Mouse (Mus musculus): Measurements from ENCODE around the gene Cask. TPM values are rescaled to one million over a fixed set of nuclear protein-coding genes. Genes with fewer than 3 reads are reported as not detected.

Cask gene
- polyA plus RNA-seq, 2 experiments = 1.5 to 1.6 TPM

DNA sequence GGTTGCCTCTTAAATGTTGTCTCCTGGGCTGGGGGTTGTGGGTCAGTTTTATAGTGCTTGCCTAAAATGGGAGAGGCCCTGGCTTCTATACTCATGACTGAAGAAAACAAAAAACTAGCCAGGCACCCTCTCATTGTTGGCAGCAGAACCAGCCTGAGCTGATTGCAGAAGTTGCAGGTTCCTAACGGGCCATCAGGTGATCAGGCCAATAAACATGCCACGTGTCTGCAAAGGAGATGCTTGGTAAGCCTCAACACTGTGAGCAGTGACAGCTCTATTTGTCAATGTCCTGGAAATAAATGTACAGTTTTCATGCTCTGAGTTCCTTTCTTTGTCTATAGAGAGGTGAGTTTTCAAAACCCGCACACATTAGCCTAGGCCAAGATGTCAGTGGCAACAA lies 362.2 kb downstream of the Cask start:
- Histone ChIP-seq H3K4me2 (ENCODE audit: low read depth) (no peak overlapping the region), H3K4me3 (ENCODE audit: insufficient read depth in 1 of 2, low read depth in 2 of 2, low read length in 2 of 2) (no peak overlapping the region), H3K4me1 (replicated peaks; ENCODE audit: control insufficient read depth in 2 of 2, insufficient read depth in 2 of 2, low read length in 1 of 2) (peaks cover 0 to 4% of the 10 kb centered on the region in 2 experiments; a peak in 2 of 4 replicates), H3K36me3 (replicated peaks; ENCODE audit: control insufficient read depth, insufficient read depth, low read depth) (no peaks in the 10 kb centered on the region), H3K9me3 (ENCODE audit: control insufficient read depth, low read length) (peaks cover 3% of the 10 kb centered on the region; the same call in 1 of the 2 replicates), H3K27ac (no peak overlapping the region), H3K27me3 (ENCODE audit: control insufficient read depth, insufficient read depth, low read length) (no peaks in the 10 kb centered on the region), H3K9ac (replicated peaks) (no peak overlapping the region)
- TF ChIP-seq CTCF (IDR thresholded peaks at IDR 0.05; ENCODE audit: low read depth) (no peak), EP300 (IDR thresholded peaks at IDR 0.05; ENCODE audit: low read depth) (no peak)
- WGBS (ENCODE audit: insufficient replicate concordance) = 63% methylated on average over 3 of the region's 3 CpGs
- no peak for ATAC-seq (ENCODE audit: insufficient read depth)
- DNase-seq (ENCODE audit: low read depth in 3 of 3, low spot score in 3 of 3) = no peak

- Histone ChIP-seq H3K27me3 (ENCODE audit: control insufficient read depth, insufficient read depth, low read length) (no peaks in the 10 kb centered on the region), H3K27ac (no peak overlapping the region), H3K4me1 (replicated peaks; ENCODE audit: control insufficient read depth in 2 of 2, insufficient read depth in 2 of 2, low read length in 1 of 2) (no peaks in the 10 kb centered on the region), H3K36me3 (replicated peaks; ENCODE audit: control insufficient read depth, insufficient read depth, low read depth) (no peaks in the 10 kb centered on the region), H3K4me2 (ENCODE audit: low read depth) (no peak overlapping the region), H3K9ac (replicated peaks) (no peak overlapping the region), H3K9me3 (ENCODE audit: control insufficient read depth, low read length) (peaks cover 3% of the 10 kb centered on the region; the same call in 1 of the 2 replicates), H3K4me3 (ENCODE audit: insufficient read depth in 1 of 2, low read depth in 2 of 2, low read length in 2 of 2) (no peak overlapping the region)
- DNase-seq (ENCODE audit: low read depth in 3 of 3, low spot score in 3 of 3) (no peak), ATAC-seq (ENCODE audit: insufficient read depth) (no peak)
- TF ChIP-seq CTCF (IDR thresholded peaks at IDR 0.05; ENCODE audit: low read depth) (no peak), EP300 (IDR thresholded peaks at IDR 0.05; ENCODE audit: low read depth) (no peak)
Measured at GRCm38 (mm10) chrX:13484447-13484846, 366.7 kb downstream of the Cask start.

GRCm38 (mm10) chrX:13482576-13482975 lies 368.6 kb downstream of the Cask start:
- 47% methylated on average over 1 of the region's 1 CpGs for WGBS (ENCODE audit: insufficient replicate concordance)
- Histone ChIP-seq H3K9me3 (ENCODE audit: control insufficient read depth, low read length) (peaks cover 3% of the 10 kb centered on the region; the same call in 1 of the 2 replicates), H3K27me3 (ENCODE audit: control insufficient read depth, insufficient read depth, low read length) (no peaks in the 10 kb centered on the region), H3K4me1 (replicated peaks; ENCODE audit: control insufficient read depth in 2 of 2, insufficient read depth in 2 of 2, low read length in 1 of 2) (no peaks in the 10 kb centered on the region), H3K4me3 (ENCODE audit: insufficient read depth in 1 of 2, low read depth in 2 of 2, low read length in 2 of 2) (no peak overlapping the region), H3K27ac (no peak overlapping the region), H3K9ac (replicated peaks) (no peak overlapping the region), H3K36me3 (replicated peaks; ENCODE audit: control insufficient read depth, insufficient read depth, low read depth) (no peaks in the 10 kb centered on the region), H3K4me2 (ENCODE audit: low read depth) (no peak overlapping the region)
- DNase-seq (ENCODE audit: low read depth in 3 of 3, low spot score in 3 of 3) = no peak
- TF ChIP-seq CTCF (IDR thresholded peaks at IDR 0.05; ENCODE audit: low read depth) (no peak), EP300 (IDR thresholded peaks at IDR 0.05; ENCODE audit: low read depth) (no peak)
- no peak for ATAC-seq (ENCODE audit: insufficient read depth)

- no peak for DNase-seq (ENCODE audit: low read depth in 3 of 3, low spot score in 3 of 3)
- no peak overlapping the region for H3K4me2 ChIP-seq (ENCODE audit: low read depth)
- no peak for ATAC-seq (ENCODE audit: insufficient read depth)
- no peaks in the 10 kb centered on the region for H3K4me1 ChIP-seq (replicated peaks; ENCODE audit: control insufficient read depth in 2 of 2, insufficient read depth in 2 of 2, low read length in 1 of 2)
- H3K4me3 ChIP-seq (ENCODE audit: insufficient read depth in 1 of 2, low read depth in 2 of 2, low read length in 2 of 2) = no peak overlapping the region
- no peaks in the 10 kb centered on the region for H3K9me3 ChIP-seq (ENCODE audit: control insufficient read depth, low read length)
- no peak overlapping the region for H3K27ac ChIP-seq
- TF ChIP-seq EP300 (IDR thresholded peaks at IDR 0.05; ENCODE audit: low read depth) = no peak
- TF ChIP-seq CTCF (IDR thresholded peaks at IDR 0.05; ENCODE audit: low read depth) = no peak
- H3K27me3 ChIP-seq (ENCODE audit: control insufficient read depth, insufficient read depth, low read length) = no peaks in the 10 kb centered on the region; the same call in 1 of the 2 replicates
- no peaks in the 10 kb centered on the region for H3K36me3 ChIP-seq (replicated peaks; ENCODE audit: control insufficient read depth, insufficient read depth, low read depth)
- no peak overlapping the region for H3K9ac ChIP-seq (replicated peaks)
Measured at GRCm38 (mm10) chrX:13479570-13479969, 371.6 kb downstream of the Cask start.

DNA sequence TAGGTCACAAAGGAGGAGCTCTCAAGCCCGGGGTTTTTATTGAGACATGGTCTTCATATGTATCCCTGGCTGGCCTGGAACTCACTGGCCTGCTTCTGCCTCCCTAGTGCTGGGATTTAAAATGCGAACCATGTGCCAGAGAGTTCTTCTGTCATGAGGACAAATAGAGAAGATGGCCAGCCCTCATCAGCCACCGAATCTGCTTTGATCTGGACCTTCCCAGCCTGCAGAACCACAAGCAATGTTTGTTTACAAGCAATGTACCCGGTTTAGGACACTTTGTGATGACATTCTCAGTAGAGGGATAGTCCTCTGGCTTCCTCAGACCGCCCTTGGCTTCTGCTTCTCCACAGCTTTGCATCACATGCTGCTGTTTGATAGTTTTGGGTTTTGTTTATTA lies 372.9 kb downstream of the Cask start:
- H3K36me3 ChIP-seq (replicated peaks; ENCODE audit: control insufficient read depth, insufficient read depth, low read depth) = no peaks in the 10 kb centered on the region
- no peaks in the 10 kb centered on the region; the same call in 1 of the 2 replicates for H3K27me3 ChIP-seq (ENCODE audit: control insufficient read depth, insufficient read depth, low read length)
- no peak overlapping the region for H3K9ac ChIP-seq (replicated peaks)
- DNase-seq (ENCODE audit: low read depth in 3 of 3, low spot score in 3 of 3) (no peak), ATAC-seq (ENCODE audit: insufficient read depth) (no peak)
- H3K9me3 ChIP-seq (ENCODE audit: control insufficient read depth, low read length) = no peaks in the 10 kb centered on the region
- no peaks in the 10 kb centered on the region for H3K4me1 ChIP-seq (replicated peaks; ENCODE audit: control insufficient read depth in 2 of 2, insufficient read depth in 2 of 2, low read length in 1 of 2)
- no peak overlapping the region for H3K27ac ChIP-seq
- no peak overlapping the region for H3K4me2 ChIP-seq (ENCODE audit: low read depth)
- H3K4me3 ChIP-seq (ENCODE audit: insufficient read depth in 1 of 2, low read depth in 2 of 2, low read length in 2 of 2) = no peak overlapping the region
- WGBS (ENCODE audit: insufficient replicate concordance) = 56% methylated on average over 5 of the region's 5 CpGs
- TF ChIP-seq CTCF (IDR thresholded peaks at IDR 0.05; ENCODE audit: low read depth) (no peak), EP300 (IDR thresholded peaks at IDR 0.05; ENCODE audit: low read depth) (no peak)
